Mouse (Mus musculus): Measurements from ENCODE around the gene Msantd2. TPM values are rescaled to one million over a fixed set of nuclear protein-coding genes. Genes with fewer than 3 reads are reported as not detected.

Gene Msantd2
- polyA plus RNA-seq, 1 experiment from 2014 or later = 34.0 TPM

Other genes with a start within 250 kb of the Msantd2 start
- 1.0 and 1.3 TPM in 2 replicates for gene Slc37a2, start 233.6 kb upstream of the Msantd2 start, polyA plus RNA-seq (2015; fragmentation: Nextera tagmentation; extraction: Ambion mirVana)
- 8.3 and 9.9 TPM in 2 replicates for gene Ccdc15, start 140.9 kb upstream of the Msantd2 start, polyA plus RNA-seq (2015; fragmentation: Nextera tagmentation; extraction: Ambion mirVana)
- 6.3 and 6.6 TPM in 2 replicates for gene Hepacam, start 122.0 kb upstream of the Msantd2 start, polyA plus RNA-seq (2015; fragmentation: Nextera tagmentation; extraction: Ambion mirVana)
- 4.5 and 4.6 TPM in 2 replicates for gene Robo4, start 87.4 kb upstream of the Msantd2 start, polyA plus RNA-seq (2015; fragmentation: Nextera tagmentation; extraction: Ambion mirVana)
- 1.1 and 3.3 TPM in 2 replicates for gene Robo3, start 56.1 kb upstream of the Msantd2 start, polyA plus RNA-seq (2015; fragmentation: Nextera tagmentation; extraction: Ambion mirVana)
- gene Esam, start 38.8 kb downstream of the Msantd2 start, polyA plus RNA-seq (2015; fragmentation: Nextera tagmentation; extraction: Ambion mirVana) = 42.4 and 44.6 TPM in 2 replicates
- 0.86 and 0.89 TPM in 2 replicates for gene Vsig2, start 49.9 kb downstream of the Msantd2 start, polyA plus RNA-seq (2015; fragmentation: Nextera tagmentation; extraction: Ambion mirVana)
- 19.0 and 25.9 TPM in 2 replicates for gene Nrgn, start 63.6 kb downstream of the Msantd2 start, polyA plus RNA-seq (2015; fragmentation: Nextera tagmentation; extraction: Ambion mirVana)
- gene Siae, start 66.4 kb downstream of the Msantd2 start, polyA plus RNA-seq (2015; fragmentation: Nextera tagmentation; extraction: Ambion mirVana) = 9.2 and 9.4 TPM in 2 replicates
- gene Spa17, start 124.4 kb downstream of the Msantd2 start, polyA plus RNA-seq (2015; fragmentation: Nextera tagmentation; extraction: Ambion mirVana) = 6.1 and 6.9 TPM in 2 replicates
- gene Tbrg1, start 168.0 kb downstream of the Msantd2 start, polyA plus RNA-seq (2015; fragmentation: Nextera tagmentation; extraction: Ambion mirVana) = 79.2 and 80.7 TPM in 2 replicates
- 0.96 TPM in 1 of 2 replicates, not detected in the other for gene Panx3, start 179.9 kb downstream of the Msantd2 start, polyA plus RNA-seq (2015; fragmentation: Nextera tagmentation; extraction: Ambion mirVana)
- gene Olfr160, start 226.9 kb downstream of the Msantd2 start, polyA plus RNA-seq (2015; fragmentation: Nextera tagmentation; extraction: Ambion mirVana) = not detected in 2 replicates

Data from forebrain, embryonic 16.5 days (tissue).